Mouse (Mus musculus): ENCODE data around the gene Hoxa10.

- TF ChIP-seq CTCF (IDR thresholded peaks at IDR 0.05; ENCODE audit: low read depth, low read length), result no peak
- no peak for TF ChIP-seq GATA1 (IDR thresholded peaks at IDR 0.05; ENCODE audit: borderline replicate concordance, low read length)
- no peak for TF ChIP-seq TAL1 (conservative IDR thresholded peaks at IDR 0.05; ENCODE audit: low read depth, low read length)
- no peak for TF ChIP-seq GATA2 (IDR thresholded peaks at IDR 0.05; ENCODE audit: borderline replicate concordance, low read depth, low read length)
These were observed 25.4 kb upstream of the Hoxa10 start for GRCm38 (mm10) chr6:52265913-52266665.
